Mouse (Mus musculus): ENCODE measurements around the gene Ormdl3. TPM values are rescaled to one million over a fixed set of nuclear protein-coding genes. Genes with fewer than 3 reads are reported as not detected.

The Ormdl3 gene
- polyA plus RNA-seq, 1 experiment, result 43.5 TPM

DNA sequence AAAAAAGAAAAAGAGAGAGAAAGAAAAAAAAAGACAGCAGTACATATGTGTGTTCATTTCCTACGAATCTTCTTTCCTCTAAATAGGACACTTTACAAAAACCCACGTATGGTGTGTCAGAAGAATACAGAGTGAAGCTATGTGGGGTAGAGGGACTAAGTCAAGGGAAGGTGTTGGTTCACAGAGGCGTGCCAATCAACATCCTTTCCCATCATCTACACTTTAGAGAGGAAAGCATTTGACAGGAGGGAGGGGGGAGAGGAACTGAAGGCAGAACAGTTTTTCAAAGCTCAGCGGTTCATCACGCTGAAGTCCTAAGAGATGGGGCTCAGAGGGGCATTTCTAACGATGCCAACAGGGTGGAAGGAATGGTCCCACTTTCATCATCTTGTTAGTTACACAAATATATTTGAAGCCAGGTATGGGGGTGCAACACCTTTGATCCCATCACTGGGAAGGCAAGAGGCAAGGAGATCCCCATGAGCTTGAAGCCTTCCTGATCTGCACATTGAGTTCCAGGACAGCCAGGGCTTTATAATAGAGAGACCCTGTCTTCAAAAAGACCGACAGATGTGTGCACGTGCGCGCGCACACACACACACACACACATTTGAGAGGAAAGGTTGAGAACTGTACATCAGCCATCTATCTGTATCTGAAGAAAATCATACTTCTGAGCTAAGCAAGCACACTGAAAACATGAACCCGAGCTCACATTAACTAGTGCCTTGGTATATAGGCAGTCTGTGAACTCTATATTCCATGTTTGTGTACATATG lies 40.5 kb downstream of the Ormdl3 start:
- Histone ChIP-seq H3K79me2 (ENCODE audit: control insufficient read depth, insufficient read depth) (no peaks in the 10 kb centered on the region), H3K36me3 (ENCODE audit: control insufficient read depth, insufficient read depth) (no peaks in the 10 kb centered on the region), H3K27me3 (ENCODE audit: control insufficient read depth, insufficient read depth, insufficient read length) (peaks cover 40% of the 10 kb centered on the region), H3ac (ENCODE audit: control insufficient read depth, insufficient read length) (no peak overlapping the region), H3K4me2 (ENCODE audit: low read depth) (no peak overlapping the region), H3K4me3 (no peak overlapping the region)
- TF ChIP-seq MAX (IDR thresholded peaks at IDR 0.05; ENCODE audit: low read depth), result no peak
- no peak for TF ChIP-seq POLR2AphosphoS2 (IDR thresholded peaks at IDR 0.05; ENCODE audit: insufficient read length, low read depth)
- TF ChIP-seq POLR2A (IDR thresholded peaks at IDR 0.05; ENCODE audit: insufficient read length, low read depth), result no peak
- TF ChIP-seq USF1 (IDR thresholded peaks at IDR 0.05; ENCODE audit: low read depth), result no peak
- no peak for TF ChIP-seq MYOG (IDR thresholded peaks at IDR 0.05; ENCODE audit: control insufficient read depth in 1 of 3, insufficient read depth in 1 of 3, insufficient read length in 2 of 3, low read depth in 2 of 3)
- TF ChIP-seq TCF3 (IDR thresholded peaks at IDR 0.05; ENCODE audit: insufficient read length, low read depth), result no peak
- no peak for TF ChIP-seq E2F4 (IDR thresholded peaks at IDR 0.05; ENCODE audit: insufficient read depth)
- TF ChIP-seq TCF12 (IDR thresholded peaks at IDR 0.05; ENCODE audit: insufficient read depth, poor library complexity, severe bottlenecking), result no peak
- TF ChIP-seq REST (IDR thresholded peaks at IDR 0.05; ENCODE audit: insufficient read depth, insufficient read length), result no peak
- no peak for TF ChIP-seq SRF (IDR thresholded peaks at IDR 0.05; ENCODE audit: control insufficient read depth, insufficient read length, low read depth)
- TF ChIP-seq CEBPB (IDR thresholded peaks at IDR 0.05; ENCODE audit: insufficient read depth, poor library complexity, severe bottlenecking), result no peak
- no peak for TF ChIP-seq MYOD1 (IDR thresholded peaks at IDR 0.05; ENCODE audit: control insufficient read depth in 1 of 3, insufficient read length in 2 of 3, low read depth in 2 of 3)

DNA sequence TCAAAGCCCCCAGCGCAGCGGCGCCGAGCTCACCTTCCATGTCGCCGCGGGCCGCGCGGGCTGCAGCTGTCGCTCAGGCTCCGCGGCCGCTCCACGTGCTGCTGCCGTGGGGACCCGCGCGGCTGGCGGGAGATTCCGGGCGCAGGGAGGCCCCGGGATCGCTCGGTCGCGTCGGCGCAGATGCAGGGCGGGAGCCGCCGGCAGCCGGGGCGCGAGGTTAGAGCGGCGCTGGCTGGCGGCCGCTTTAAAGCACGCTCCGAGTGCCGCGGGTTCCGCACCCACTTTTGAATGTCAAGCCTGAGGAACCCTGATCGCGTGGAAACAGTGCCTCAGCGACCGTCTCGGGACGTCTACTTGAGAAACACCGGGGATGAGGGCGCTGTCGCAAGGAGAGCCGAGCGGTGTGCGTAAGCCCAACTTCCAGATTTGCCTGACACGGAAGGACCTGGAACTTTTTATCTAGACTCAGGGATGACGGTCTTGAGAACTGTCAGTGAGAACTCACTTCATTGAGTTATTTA lies 41.4 kb downstream of the Ormdl3 start, which contains the start of gene Ikzf3:
TSS of gene Ikzf3 (minus strand) at position 321 of the 521 bp plus-strand sequence.
- Histone ChIP-seq H3ac (ENCODE audit: control insufficient read depth, insufficient read length) (no peak within 1 kb of the TSS), H3K4me3 (no peak within 1 kb of the TSS), H3K27me3 (ENCODE audit: control insufficient read depth, insufficient read depth, insufficient read length) (peaks cover 41% of the 10 kb centered on the region), H3K36me3 (ENCODE audit: control insufficient read depth, insufficient read depth) (no peaks in the 10 kb centered on the region), H3K4me2 (ENCODE audit: low read depth) (no peak within 1 kb of the TSS), H3K79me2 (ENCODE audit: control insufficient read depth, insufficient read depth) (no peaks in the 10 kb centered on the region)
- TF ChIP-seq REST (IDR thresholded peaks at IDR 0.05; ENCODE audit: insufficient read depth, insufficient read length), result no peak
- TF ChIP-seq TCF3 (IDR thresholded peaks at IDR 0.05; ENCODE audit: insufficient read length, low read depth), result no peak
- TF ChIP-seq E2F4 (IDR thresholded peaks at IDR 0.05; ENCODE audit: insufficient read depth), result no peak
- no peak for TF ChIP-seq MYOD1 (IDR thresholded peaks at IDR 0.05; ENCODE audit: control insufficient read depth in 1 of 3, insufficient read length in 2 of 3, low read depth in 2 of 3)
- no peak for TF ChIP-seq TCF12 (IDR thresholded peaks at IDR 0.05; ENCODE audit: insufficient read depth, poor library complexity, severe bottlenecking)
- no peak for TF ChIP-seq CEBPB (IDR thresholded peaks at IDR 0.05; ENCODE audit: insufficient read depth, poor library complexity, severe bottlenecking)
- TF ChIP-seq MAX (IDR thresholded peaks at IDR 0.05; ENCODE audit: low read depth), result no peak
- TF ChIP-seq POLR2AphosphoS2 (IDR thresholded peaks at IDR 0.05; ENCODE audit: insufficient read length, low read depth), result no peak
- no peak for TF ChIP-seq USF1 (IDR thresholded peaks at IDR 0.05; ENCODE audit: low read depth)
- TF ChIP-seq POLR2A (IDR thresholded peaks at IDR 0.05; ENCODE audit: insufficient read length, low read depth), result no peak
- no peak for TF ChIP-seq SRF (IDR thresholded peaks at IDR 0.05; ENCODE audit: control insufficient read depth, insufficient read length, low read depth)
- TF ChIP-seq MYOG (IDR thresholded peaks at IDR 0.05; ENCODE audit: control insufficient read depth in 1 of 3, insufficient read depth in 1 of 3, insufficient read length in 2 of 3, low read depth in 2 of 3), result no peak

DNA sequence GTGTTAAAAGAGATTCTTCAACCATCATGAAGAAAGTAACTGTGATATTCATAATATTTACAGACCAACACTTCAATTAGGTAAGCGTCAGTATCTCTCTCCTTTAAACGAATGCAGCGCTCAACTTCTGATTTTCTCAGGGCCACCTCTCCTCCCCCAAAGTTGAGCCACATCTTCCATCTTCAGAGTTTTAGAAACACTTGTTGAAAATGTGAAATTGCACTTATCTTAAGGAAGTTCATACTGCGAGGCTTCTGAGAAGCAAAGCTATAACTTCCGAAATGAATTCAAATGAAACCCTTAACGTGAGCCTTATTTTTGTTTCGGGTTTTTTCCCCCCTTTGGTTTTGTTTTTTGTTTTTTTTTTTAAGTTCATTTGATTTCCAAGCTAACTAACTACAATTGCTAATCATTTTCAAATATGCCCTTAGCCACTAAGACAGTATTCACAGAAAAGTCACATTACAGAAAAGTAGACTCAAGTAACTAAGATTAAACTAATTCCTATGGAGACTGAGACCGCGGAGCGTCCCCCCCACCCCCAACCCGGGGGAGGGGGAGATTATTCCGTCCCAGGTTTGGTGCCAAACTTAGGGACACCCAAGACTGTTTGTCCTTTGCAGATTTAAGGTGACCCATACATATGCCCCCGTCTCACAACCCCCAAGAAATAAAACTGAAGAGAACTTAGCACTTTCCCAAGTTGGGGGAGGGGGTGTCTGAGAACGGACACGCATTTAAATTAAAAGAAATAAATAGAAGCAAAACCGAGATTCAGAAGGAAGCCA lies 42.1 kb downstream of the Ormdl3 start:
- no peaks in the 10 kb centered on the region for H3K36me3 ChIP-seq (ENCODE audit: control insufficient read depth, insufficient read depth)
- TF ChIP-seq TCF12 (IDR thresholded peaks at IDR 0.05; ENCODE audit: insufficient read depth, poor library complexity, severe bottlenecking), result no peak
- no peak for TF ChIP-seq TCF3 (IDR thresholded peaks at IDR 0.05; ENCODE audit: insufficient read length, low read depth)
- no peak for TF ChIP-seq CEBPB (IDR thresholded peaks at IDR 0.05; ENCODE audit: insufficient read depth, poor library complexity, severe bottlenecking)
- TF ChIP-seq USF1 (IDR thresholded peaks at IDR 0.05; ENCODE audit: low read depth), result no peak
- TF ChIP-seq SRF (IDR thresholded peaks at IDR 0.05; ENCODE audit: control insufficient read depth, insufficient read length, low read depth), result no peak
- TF ChIP-seq E2F4 (IDR thresholded peaks at IDR 0.05; ENCODE audit: insufficient read depth), result no peak
- no peak for TF ChIP-seq REST (IDR thresholded peaks at IDR 0.05; ENCODE audit: insufficient read depth, insufficient read length)
- no peak for TF ChIP-seq MYOD1 (IDR thresholded peaks at IDR 0.05; ENCODE audit: control insufficient read depth in 1 of 3, insufficient read length in 2 of 3, low read depth in 2 of 3)
- TF ChIP-seq POLR2AphosphoS2 (IDR thresholded peaks at IDR 0.05; ENCODE audit: insufficient read length, low read depth), result no peak
- no peak for TF ChIP-seq MYOG (IDR thresholded peaks at IDR 0.05; ENCODE audit: control insufficient read depth in 1 of 3, insufficient read depth in 1 of 3, insufficient read length in 2 of 3, low read depth in 2 of 3)
- no peak for TF ChIP-seq POLR2A (IDR thresholded peaks at IDR 0.05; ENCODE audit: insufficient read length, low read depth)
- no peaks in the 10 kb centered on the region for H3K79me2 ChIP-seq (ENCODE audit: control insufficient read depth, insufficient read depth)
- H3K4me3 ChIP-seq, result no peak overlapping the region
- H3ac ChIP-seq (ENCODE audit: control insufficient read depth, insufficient read length), result no peak overlapping the region
- no peak overlapping the region for H3K4me2 ChIP-seq (ENCODE audit: low read depth)
- H3K27me3 ChIP-seq (ENCODE audit: control insufficient read depth, insufficient read depth, insufficient read length), result peaks cover 40% of the 10 kb centered on the region

DNA sequence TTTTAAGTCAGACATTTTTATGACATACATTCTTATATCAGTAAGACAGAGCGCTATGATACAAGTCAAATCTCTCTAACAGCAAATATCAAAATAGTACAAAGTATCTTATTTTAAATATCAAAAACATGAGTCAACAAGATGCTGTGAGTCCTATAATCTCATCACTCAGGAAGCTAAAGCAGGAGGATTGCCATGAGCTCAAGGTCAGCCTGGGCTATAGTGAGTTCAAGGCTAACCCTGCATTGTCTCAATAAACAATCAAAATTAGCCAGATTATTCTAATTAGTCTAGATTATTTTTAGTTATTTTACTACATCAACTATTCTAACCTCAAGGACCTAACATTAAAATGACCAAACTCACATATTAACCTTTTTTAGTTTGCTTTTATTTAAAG lies 43.8 kb downstream of the Ormdl3 start:
- H3K27me3 ChIP-seq (ENCODE audit: control insufficient read depth, insufficient read depth, insufficient read length), result peaks cover 31% of the 10 kb centered on the region
- TF ChIP-seq TCF12 (IDR thresholded peaks at IDR 0.05; ENCODE audit: insufficient read depth, poor library complexity, severe bottlenecking) (no peak), MYOD1 (IDR thresholded peaks at IDR 0.05; ENCODE audit: control insufficient read depth in 1 of 3, insufficient read length in 2 of 3, low read depth in 2 of 3) (no peak), REST (IDR thresholded peaks at IDR 0.05; ENCODE audit: insufficient read depth, insufficient read length) (no peak), USF1 (IDR thresholded peaks at IDR 0.05; ENCODE audit: low read depth) (no peak), CEBPB (IDR thresholded peaks at IDR 0.05; ENCODE audit: insufficient read depth, poor library complexity, severe bottlenecking) (no peak), MAX (IDR thresholded peaks at IDR 0.05; ENCODE audit: low read depth) (no peak), POLR2A (IDR thresholded peaks at IDR 0.05; ENCODE audit: insufficient read length, low read depth) (no peak), POLR2AphosphoS2 (IDR thresholded peaks at IDR 0.05; ENCODE audit: insufficient read length, low read depth) (no peak), E2F4 (IDR thresholded peaks at IDR 0.05; ENCODE audit: insufficient read depth) (no peak), SRF (IDR thresholded peaks at IDR 0.05; ENCODE audit: control insufficient read depth, insufficient read length, low read depth) (no peak), MYOG (IDR thresholded peaks at IDR 0.05; ENCODE audit: control insufficient read depth in 1 of 3, insufficient read depth in 1 of 3, insufficient read length in 2 of 3, low read depth in 2 of 3) (no peak), TCF3 (IDR thresholded peaks at IDR 0.05; ENCODE audit: insufficient read length, low read depth) (no peak)

More for the DNA sequence above, 43.8 kb downstream of the Ormdl3 start:
- Histone ChIP-seq H3K4me3 (no peak overlapping the region), H3ac (ENCODE audit: control insufficient read depth, insufficient read length) (no peak overlapping the region), H3K4me2 (ENCODE audit: low read depth) (no peak overlapping the region), H3K36me3 (ENCODE audit: control insufficient read depth, insufficient read depth) (no peaks in the 10 kb centered on the region), H3K79me2 (ENCODE audit: control insufficient read depth, insufficient read depth) (no peaks in the 10 kb centered on the region)

All from myocyte (in vitro differentiated cells).